Mouse (Mus musculus) hindbrain, embryonic 15.5 days (tissue): ENCODE data around the gene Csnk1d. TPM values are rescaled to one million over a fixed set of nuclear protein-coding genes. Genes with fewer than 3 reads are reported as not detected.

Source experiments
- ATAC-seq: fragments of 200-750 bp; cut with Nextera tagmentation; 2 replicates; pipeline ENCODE4 v1.8.0; 2017; ENCODE audit warnings: low read depth, moderate number of reproducible peaks, moderate TSS enrichment; ENCODE audit not compliant: low FRiP score
- H3K27ac ChIP-seq: fragments of 300-500 bp; sonication (generic); replicated peaks from 2 replicates; pipeline ENCODE4 v1.5.1; 2015; ENCODE audit warnings: mild to moderate bottlenecking, inconsistent platforms
- H3K27me3 ChIP-seq: fragments of 300-500 bp; sonication (generic); 2 replicates; pipeline ENCODE4 v1.6.1; 2015; ENCODE audit warnings: control low read depth, inconsistent platforms
- H3K36me3 ChIP-seq: fragments of 300-500 bp; sonication (generic); 2 replicates; pipeline ENCODE4 v1.6.1; 2015; ENCODE audit warnings: control low read depth, inconsistent platforms
- H3K4me1 ChIP-seq: fragments of 300-500 bp; sonication (generic); replicated peaks from 2 replicates; pipeline ENCODE4 v1.6.1; 2015; ENCODE audit warnings: control low read depth, inconsistent platforms
- H3K4me2 ChIP-seq: fragments of 300-500 bp; sonication (generic); 2 replicates; pipeline ENCODE4 v1.6.1; 2015; ENCODE audit warnings: moderate library complexity, mild to moderate bottlenecking, inconsistent platforms
- H3K4me3 ChIP-seq: fragments of 300-500 bp; sonication (generic); 2 replicates; pipeline ENCODE4 v1.5.1; 2015; ENCODE audit warnings: mild to moderate bottlenecking, inconsistent platforms
- H3K9ac ChIP-seq: fragments of 300-500 bp; sonication (generic); 2 replicates; pipeline ENCODE4 v1.6.1; 2015; ENCODE audit warnings: inconsistent platforms
- H3K9me3 ChIP-seq: fragments of 300-500 bp; sonication (generic); 2 replicates; pipeline ENCODE4 v1.6.1; 2016; ENCODE audit warnings: control low read depth, inconsistent platforms
- WGBS: fragments of 180-500 bp; shearing (Covaris S2); methylation state at CpG from one replicate; pipeline ENCODE4 v1.1.7; 2015; 5-methylcytosine and 5-hydroxymethylcytosine counted together
- polyA plus RNA-seq: library from polyadenylated mRNA; unstranded; fragments of >200 nt; fragmentation: Nextera tagmentation; extraction: Ambion mirVana; gene quantifications from 2 replicates; pipeline ENCODE4 v1.2.1, GENCODE M21; 2015

Csnk1d gene
- polyA plus RNA-seq, 1 experiment from 2014 or later: 147 TPM

DNA sequence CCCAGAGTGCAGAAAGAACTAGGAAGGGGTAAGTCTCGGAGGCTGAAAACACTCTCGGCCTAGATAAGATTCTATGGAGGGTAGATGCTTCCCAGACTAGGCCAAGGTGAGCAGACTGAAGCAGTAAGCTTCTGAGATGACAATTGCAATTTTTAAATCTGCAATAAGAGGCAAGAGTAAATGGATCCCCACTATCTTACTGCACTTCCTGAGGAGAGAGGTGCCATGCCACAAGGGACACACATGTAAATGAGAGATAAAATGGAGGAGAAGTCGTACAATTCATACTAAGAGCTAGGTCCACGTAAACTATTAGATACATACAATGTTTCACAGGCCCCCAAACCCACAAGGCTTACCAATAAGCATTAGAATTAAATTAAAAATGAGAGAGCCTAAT, 62.7 kb downstream of the Csnk1d start:
- no peaks in the 10 kb centered on the region for H3K9me3 ChIP-seq
- no peak overlapping the region for H3K4me2 ChIP-seq
- peaks cover 13% of the 10 kb centered on the region for H3K4me1 ChIP-seq
- H3K27ac ChIP-seq: no peak overlapping the region
- no peaks in the 10 kb centered on the region for H3K27me3 ChIP-seq
- H3K36me3 ChIP-seq: 0 out of 2 replicates have a peak, but pooled peaks cover 3% of the 10 kb centered on the region
- ATAC-seq: no peak
- H3K4me3 ChIP-seq: no peak overlapping the region
- H3K9ac ChIP-seq: no peak overlapping the region
- WGBS: 95% methylated on average over 4 of the region's 4 CpGs

DNA sequence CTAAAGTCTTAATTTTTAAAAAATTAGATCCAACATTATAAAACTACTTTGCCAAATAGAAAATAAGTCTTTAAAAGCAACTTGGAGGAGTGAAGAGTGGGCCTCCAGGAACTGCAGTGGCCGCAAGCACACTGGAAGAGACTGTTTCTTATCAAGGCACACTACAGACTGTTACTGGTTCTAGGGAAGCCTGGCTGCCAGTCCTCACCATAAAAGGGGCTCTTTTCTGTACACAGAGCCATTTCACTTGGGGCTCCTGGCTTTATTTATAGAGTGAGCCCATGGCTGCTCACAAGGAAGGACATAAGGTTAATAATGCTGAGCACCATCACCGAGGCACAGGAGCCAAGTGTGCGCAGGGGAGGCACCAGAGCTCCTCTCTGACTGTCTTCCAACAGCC, 68.6 kb downstream of the Csnk1d start:
- Histone ChIP-seq H3K4me3 (no peak overlapping the region), H3K36me3 (peaks cover 35% of the 10 kb centered on the region), H3K9ac (no peak overlapping the region), H3K4me2 (no peak overlapping the region), H3K9me3 (no peaks in the 10 kb centered on the region), H3K4me1 (no peaks in the 10 kb centered on the region), H3K27me3 (no peaks in the 10 kb centered on the region), H3K27ac (no peak overlapping the region)
- ATAC-seq: no peak
- 98% methylated on average over 3 of the region's 3 CpGs for WGBS

DNA sequence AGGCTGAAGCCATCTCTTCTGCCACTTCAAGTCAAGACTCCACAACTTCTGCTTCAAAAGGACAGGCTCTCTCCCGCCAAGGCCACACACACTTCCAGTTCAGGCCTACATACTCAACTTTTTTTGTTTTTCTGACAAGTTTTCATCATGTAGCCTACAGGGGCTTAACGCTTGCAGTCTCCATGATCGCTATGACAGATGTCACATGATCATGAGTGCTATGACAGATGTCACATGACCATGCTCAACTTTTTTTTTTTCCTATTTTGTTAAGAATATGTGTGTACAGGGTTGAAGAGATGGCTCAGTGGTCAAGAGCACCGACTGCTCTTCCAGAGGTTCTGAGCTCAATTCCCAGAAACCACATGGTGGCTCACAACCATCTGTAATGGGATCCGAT, 73.4 kb downstream of the Csnk1d start:
- Histone ChIP-seq H3K27me3 (no peaks in the 10 kb centered on the region), H3K4me1 (no peaks in the 10 kb centered on the region), H3K9ac (no peak overlapping the region), H3K9me3 (no peaks in the 10 kb centered on the region), H3K4me3 (no peak overlapping the region), H3K36me3 (peaks cover 43% of the 10 kb centered on the region), H3K4me2 (no peak overlapping the region), H3K27ac (no peak overlapping the region)
- 96% methylated on average over 5 of the region's 5 CpGs for WGBS
- ATAC-seq: no peak

DNA sequence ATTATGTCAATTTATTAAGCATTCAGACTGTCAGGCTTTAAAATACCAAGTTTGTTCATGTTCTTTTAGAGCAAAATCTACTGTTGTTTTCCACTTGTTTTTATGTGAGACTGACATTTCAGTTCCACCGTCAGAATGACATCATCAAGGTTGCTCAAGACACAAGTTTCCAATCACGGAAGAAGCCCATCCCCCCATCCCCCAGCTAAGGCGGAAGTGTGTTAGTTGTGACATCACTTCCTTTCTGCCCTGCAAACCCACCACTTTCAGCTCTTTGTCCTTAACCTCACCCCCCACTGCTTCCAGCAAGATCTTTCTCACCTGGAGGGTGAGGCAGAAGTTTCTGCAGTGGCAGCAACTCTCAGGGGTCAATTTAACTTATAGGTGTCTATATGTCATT, 74.7 kb downstream of the Csnk1d start:
- H3K4me2 ChIP-seq: no peak overlapping the region
- no peak overlapping the region for H3K9ac ChIP-seq
- no peaks in the 10 kb centered on the region for H3K27me3 ChIP-seq
- no peak overlapping the region for H3K4me3 ChIP-seq
- no peaks in the 10 kb centered on the region for H3K9me3 ChIP-seq
- ATAC-seq: no peak
- no peak overlapping the region for H3K27ac ChIP-seq
- H3K4me1 ChIP-seq: no peaks in the 10 kb centered on the region
- peaks cover 41% of the 10 kb centered on the region for H3K36me3 ChIP-seq
- 79% methylated on average over 3 of the region's 3 CpGs for WGBS

DNA sequence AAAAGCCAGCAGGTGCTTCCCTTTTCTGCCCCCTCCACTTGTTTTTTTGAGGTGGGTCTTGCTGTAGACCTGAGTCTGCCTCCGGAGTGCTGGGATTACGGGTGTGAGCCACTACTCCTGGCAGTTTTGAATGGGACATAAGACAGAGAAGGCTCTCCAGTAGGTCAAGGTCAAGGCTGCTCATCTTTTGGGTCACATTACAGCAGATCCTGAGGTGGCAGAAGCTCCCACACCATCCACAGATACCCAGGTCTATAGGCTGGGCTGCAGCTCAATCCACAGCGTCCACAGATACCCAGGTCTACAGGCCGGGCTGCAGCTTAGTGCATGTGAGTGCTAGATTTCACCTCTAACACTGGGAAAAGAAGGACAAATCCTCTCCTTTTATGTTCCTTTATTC, 77.3 kb downstream of the Csnk1d start:
- H3K4me1 ChIP-seq: no peaks in the 10 kb centered on the region
- no peaks in the 10 kb centered on the region for H3K27me3 ChIP-seq
- WGBS: 98% methylated on average over 4 of the region's 4 CpGs
- no peak overlapping the region for H3K27ac ChIP-seq
- no peak overlapping the region for H3K9ac ChIP-seq
- no peaks in the 10 kb centered on the region for H3K9me3 ChIP-seq
- H3K36me3 ChIP-seq: peaks cover 21% of the 10 kb centered on the region
- ATAC-seq: no peak
- no peak overlapping the region for H3K4me2 ChIP-seq
- no peak overlapping the region for H3K4me3 ChIP-seq

Other genes with a start within 250 kb of the Csnk1d start
- gene Hmga1b, start 228.5 kb downstream of the Csnk1d start, polyA plus RNA-seq: 2.1 and 2.9 TPM in 2 replicates
- gene Rfng, start 207.1 kb downstream of the Csnk1d start, polyA plus RNA-seq: 119 and 141 TPM in 2 replicates
- 275 and 300 TPM in 2 replicates for gene Gps1, start 207.1 kb downstream of the Csnk1d start, polyA plus RNA-seq
- gene Dus1l, start 194.9 kb downstream of the Csnk1d start, polyA plus RNA-seq: 45.2 and 48.6 TPM in 2 replicates
- 90.0 and 94.7 TPM in 2 replicates for gene Fasn, start 166.8 kb downstream of the Csnk1d start, polyA plus RNA-seq
- gene Ccdc57, start 58.5 kb downstream of the Csnk1d start, polyA plus RNA-seq: 5.7 and 6.1 TPM in 2 replicates
- gene Slc16a3, start 42.9 kb downstream of the Csnk1d start, polyA plus RNA-seq: 10.4 and 10.9 TPM in 2 replicates
- not detected in 2 replicates for gene Cd7, start 48.1 kb upstream of the Csnk1d start, polyA plus RNA-seq
- gene Sectm1b, start 72.2 kb upstream of the Csnk1d start, polyA plus RNA-seq: not detected in 2 replicates
- 0.26 TPM in 1 of 2 replicates, not detected in the other for gene Sectm1a, start 89.9 kb upstream of the Csnk1d start, polyA plus RNA-seq
- not detected in 2 replicates for gene Tex19.2, start 127.3 kb upstream of the Csnk1d start, polyA plus RNA-seq
- not detected in 2 replicates for gene Tex19.1, start 154.8 kb upstream of the Csnk1d start, polyA plus RNA-seq
- 0.54 and 0.65 TPM in 2 replicates for gene Uts2r, start 168.9 kb upstream of the Csnk1d start, polyA plus RNA-seq
- 31.6 and 32.5 TPM in 2 replicates for gene Hexdc, start 213.1 kb upstream of the Csnk1d start, polyA plus RNA-seq
- gene Ogfod3, start 213.4 kb upstream of the Csnk1d start, polyA plus RNA-seq: 28.3 and 29.9 TPM in 2 replicates
- gene Cybc1, start 238.0 kb upstream of the Csnk1d start, polyA plus RNA-seq: 36.9 and 37.4 TPM in 2 replicates
- 81.6 and 86.8 TPM in 2 replicates for gene Narf, start 245.9 kb upstream of the Csnk1d start, polyA plus RNA-seq